Mouse (Mus musculus) ovary, adult 18-20 months (tissue): ENCODE results near the gene Borcs5.

Source experiments
- DNase-seq: peaks from one replicate; pipeline ENCODE4 v3.0.0; 2022; ENCODE audit warnings: low spot score, mixed read lengths

Gene Borcs5

DNA sequence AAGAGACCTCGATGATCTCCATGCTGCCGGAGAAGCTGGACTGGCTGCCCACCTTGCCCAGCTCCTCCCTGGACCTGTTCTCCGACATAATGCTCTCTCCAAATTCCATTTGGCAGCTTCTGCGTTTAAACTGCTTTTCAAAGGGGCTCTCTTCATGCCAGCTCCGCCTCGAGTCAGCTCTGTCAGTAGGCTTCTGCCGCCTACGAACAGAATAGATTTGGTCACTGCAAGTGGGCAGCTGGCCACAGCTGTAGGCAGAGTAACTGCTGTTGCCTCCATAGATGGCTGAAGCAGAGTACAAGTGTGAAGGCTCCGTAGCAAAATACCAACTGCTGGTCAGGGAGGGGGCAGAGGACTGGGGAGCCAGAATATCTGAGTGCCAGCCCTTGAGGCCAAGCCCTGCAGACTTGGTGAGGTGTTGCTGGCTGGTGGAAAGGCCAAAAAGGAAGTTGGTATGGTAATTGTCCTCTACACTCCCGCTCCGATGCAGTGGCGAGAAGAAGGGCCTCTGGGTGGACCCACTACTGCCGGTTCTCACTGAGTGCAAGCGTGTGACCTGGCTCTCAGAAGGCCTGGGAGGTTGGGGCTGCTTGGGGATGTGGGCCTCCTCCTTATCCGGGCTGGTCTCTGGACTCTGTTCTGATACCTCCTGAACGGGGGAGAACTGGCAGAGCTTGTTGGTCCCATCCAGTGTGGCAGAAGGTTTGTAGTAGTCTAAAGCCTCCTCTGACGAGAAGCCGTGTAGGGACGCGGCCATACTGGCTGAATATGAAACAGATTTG, 78.8 kb downstream of the Borcs5 start:
- DNase-seq, result no peak

DNA sequence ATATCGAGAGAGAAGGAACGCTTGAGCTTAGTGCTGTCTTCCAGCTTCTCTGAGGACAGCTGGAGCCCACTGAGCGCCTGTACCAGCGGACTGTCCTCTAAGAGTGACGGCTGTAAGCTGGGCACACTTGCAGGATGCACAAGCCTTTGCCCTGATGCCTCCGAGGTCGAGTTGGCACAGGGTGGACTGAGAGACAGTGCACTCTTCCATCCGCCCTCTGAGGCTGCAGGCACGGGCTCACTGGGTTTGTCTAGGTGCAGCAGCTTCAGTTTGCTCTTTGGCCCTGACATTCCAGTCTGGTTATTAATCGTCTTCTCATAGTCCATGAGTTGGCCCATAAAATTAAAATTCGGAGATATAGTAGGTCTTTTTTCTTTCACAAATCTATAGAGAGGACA, 79.4 kb downstream of the Borcs5 start:
- no peak for DNase-seq

DNA sequence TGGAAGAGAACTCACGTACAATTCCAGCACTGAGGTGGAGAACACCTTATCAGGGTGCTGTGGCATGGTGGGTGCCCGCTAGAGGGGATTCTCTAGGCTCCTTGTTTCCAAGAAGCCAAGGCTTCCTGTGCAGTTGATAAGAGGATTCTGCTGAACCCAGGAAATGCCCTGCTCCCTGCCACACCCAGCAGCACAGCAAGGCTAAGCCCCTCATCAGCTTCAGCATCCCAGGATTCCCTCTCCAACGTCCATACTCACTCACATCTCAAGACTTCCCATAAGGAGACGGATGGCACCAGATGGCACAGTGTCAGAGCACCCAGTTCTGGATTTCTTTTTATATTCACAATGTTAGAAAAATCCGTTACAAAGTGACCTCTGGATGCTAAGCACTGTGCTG, 79.8 kb downstream of the Borcs5 start:
- no peak for DNase-seq

DNA sequence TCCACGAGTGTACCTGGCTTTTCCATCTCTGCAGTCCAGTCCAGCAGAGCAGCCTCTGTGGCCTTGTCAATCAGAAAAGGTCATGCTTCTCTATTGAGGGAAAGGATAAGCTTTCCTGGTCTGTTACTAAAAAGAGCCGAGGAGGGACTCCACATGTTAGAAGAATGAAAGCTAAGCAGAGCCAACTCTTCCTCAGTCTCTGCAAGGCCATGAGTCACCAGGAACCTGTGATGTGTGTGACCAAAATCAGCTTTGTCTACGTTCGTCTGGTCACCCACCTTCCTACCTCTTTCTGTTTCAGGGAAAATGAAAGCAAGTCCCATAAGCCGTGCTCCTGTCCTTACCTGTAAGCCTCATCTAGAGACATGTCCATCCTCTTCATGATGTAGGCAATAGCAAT, 80.8 kb downstream of the Borcs5 start:
- no peak for DNase-seq

DNA sequence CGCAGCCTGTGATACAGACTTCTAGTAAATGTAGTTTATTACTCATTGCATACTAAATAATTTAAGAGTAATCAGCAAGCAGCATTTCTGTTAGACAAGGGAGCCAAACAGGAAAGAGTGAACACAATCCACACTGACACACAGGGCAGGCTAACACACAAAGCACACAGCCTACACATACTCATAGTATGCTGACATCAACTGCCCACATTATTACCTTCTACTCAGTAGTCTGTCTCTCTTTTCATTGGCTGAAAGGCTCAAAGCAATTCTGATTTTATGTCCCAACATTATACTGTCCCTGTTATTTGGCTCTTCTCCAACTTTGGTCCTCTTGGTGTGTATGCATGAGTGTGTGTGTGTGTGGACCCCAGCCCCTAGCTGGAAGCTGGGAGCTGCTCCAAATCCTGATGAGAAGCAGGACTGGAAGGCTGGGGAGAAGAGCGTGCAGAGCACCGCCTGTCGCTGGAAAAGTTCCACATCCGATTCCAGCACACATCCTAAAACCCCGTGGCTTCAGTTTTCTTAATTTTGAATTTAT, 82.5 kb downstream of the Borcs5 start:
- no peak for DNase-seq

DNA sequence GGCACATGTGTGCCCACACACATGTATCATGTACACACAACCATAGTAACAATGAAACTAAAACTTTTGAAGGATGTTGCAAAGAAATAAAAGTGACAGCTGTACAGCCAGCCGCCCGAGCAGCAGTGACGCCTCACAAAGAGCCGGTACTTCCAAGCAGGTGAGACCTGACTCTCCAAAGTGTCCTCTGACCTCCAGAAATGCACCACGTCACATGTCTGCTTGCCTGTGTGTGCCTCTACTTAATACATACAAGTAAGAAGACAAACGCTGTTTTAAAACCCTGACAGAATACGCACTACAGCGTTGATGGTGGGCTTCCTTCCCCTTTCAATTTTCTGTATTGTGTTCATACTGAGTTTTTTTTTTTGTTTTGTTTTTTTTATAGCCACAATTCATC, 83.6 kb downstream of the Borcs5 start:
- DNase-seq, result no peak

DNA sequence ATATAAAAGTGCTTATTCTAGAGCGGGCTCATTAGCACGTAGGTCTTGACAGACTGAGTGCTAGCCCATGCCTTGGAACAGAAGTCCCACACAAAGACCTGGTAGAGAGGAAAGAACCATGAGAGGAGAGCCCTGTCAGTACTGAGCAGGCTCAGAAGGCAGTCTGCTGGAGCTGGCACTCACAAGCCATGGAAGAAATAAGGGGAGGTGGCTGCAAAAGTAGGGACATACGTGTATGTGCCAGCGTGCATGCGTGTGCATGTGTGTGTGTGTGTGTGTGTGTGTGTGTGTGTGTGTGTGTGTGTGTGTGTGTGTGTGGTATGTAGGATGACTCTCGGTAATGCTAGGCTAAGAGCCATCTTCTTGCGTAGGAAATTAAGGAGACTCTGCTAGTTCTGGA, 84.0 kb downstream of the Borcs5 start:
- DNase-seq, result no peak

DNA sequence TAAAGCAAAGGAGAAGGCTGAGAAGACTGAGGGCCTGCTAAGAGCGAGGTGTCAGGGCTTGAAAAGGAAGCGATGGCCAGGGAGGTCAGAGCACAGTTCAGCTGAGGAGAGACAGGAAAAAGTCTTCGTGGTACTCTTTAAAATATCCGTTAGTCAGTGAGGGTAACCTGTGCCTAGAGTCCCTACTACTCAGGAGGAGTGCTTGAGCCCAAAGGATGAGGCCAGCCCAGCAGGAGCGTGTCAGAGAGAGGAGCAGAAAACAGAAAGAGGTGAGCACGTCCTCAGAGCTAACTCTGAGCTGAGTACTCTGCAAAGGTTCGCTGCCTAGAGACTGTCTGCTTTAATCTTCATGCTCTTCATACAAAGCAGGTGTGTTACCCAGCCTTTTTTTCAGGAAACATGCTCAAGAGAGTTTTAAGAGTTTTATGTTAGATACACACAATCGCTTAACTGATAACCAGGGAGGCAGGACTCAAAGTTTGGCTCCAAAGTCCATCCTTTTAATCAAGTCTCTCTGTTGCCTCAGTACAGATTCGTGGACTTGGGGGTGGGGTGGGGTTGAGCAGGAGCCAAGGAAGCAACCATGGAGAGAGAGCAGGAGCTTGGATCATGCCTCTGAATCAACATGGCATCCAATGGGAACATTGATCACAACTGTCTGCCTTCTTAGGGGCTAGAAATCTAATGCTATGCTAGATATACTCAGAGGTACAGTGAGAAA, 84.7 kb downstream of the Borcs5 start:
- no peak for DNase-seq

DNA sequence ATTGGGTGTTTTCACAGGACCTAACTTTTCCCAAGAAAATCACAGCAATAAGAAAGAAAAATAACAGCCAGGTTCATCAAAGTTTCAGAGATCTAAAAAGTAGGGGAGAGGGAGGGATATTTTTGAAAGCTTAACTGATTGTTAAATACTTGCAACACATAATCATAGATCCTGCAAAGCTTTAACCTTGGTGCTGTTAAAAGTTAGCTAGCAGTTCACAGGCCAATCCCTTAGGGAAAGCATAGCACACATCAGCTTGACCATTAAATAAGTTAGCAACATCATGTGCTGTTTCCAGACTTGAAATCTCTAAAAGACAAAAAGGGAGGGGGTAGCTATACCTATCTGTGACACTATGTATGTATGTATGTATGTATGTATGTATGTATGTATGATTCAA, 86.1 kb downstream of the Borcs5 start:
- DNase-seq, result no peak

DNA sequence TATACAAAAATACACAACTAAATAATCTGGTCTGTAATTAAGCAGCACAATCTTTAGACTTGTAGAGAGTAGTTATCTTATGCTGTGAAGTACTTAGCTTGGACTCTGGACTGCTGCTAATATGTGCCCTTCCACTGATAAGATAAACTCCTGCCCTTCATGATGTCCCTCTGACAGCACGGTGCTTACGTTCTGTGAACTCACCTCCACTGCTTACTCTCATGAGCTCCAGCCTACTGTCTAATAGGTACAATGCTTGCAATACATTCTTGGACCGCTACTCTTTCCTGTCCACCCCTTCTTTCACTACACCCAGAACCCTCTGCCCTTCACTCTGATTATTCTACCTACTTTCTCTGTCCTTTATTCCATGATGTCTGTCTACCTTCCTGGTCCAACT, 91.7 kb downstream of the Borcs5 start:
- DNase-seq, result no peak

DNA sequence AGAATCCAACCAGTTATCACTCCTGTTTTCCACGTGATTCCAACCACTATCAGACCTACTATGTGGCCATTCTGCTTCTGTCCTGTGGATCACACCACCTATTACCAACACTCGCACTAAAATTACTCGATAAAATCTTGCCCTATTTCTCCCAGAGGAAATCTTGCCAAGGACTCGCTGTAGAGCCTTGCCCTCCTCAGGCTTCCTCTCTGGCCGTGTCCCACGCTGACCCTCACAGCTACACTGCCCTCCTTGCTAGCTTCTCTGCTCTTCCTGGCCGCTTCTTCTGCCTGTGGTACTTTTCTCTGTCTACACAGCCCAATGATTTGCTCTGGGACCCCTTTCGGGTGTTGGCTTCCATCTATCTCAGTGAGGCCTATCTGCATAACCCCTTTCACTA, 93.5 kb downstream of the Borcs5 start:
- no peak for DNase-seq

DNA sequence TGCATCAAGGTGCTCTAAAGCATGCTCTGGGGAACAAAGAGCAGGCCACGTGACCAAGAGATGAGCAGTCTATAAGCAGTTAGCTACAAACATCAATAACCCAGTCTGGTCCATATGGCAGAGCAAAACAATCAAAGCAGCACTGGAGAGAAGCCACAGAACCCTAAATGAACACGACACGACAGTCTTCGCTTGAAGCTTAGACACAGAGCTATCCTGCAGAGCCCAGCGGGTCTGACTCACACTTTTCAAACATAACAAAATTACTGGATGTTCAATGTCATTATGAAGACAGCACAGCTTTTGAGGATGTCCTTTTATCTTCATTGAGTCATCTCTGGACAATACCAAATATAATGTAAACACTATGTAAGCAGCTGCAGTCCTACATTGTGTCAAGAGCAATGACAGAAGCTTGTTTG, 94.5 kb downstream of the Borcs5 start:
- DNase-seq, result no peak

DNA sequence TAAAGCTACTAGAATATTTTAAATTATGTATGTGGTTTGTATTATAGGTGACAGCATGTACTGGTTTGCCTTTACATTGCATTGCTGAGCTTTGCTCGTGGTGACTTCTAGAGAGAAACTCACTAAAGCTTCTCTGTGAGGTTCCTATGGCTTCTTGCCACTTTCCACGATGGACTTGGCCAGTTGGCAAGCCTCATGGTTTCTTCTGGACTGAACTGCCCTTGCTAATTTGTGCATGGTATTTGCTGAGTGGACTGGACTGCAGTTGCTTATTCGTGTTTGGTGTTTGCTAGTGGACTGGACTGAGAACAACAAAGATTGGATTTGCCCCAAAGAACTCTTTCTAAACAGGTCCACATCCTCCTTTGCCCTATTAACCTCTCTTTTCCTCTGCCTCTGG, 97.5 kb downstream of the Borcs5 start:
- no peak for DNase-seq

DNA sequence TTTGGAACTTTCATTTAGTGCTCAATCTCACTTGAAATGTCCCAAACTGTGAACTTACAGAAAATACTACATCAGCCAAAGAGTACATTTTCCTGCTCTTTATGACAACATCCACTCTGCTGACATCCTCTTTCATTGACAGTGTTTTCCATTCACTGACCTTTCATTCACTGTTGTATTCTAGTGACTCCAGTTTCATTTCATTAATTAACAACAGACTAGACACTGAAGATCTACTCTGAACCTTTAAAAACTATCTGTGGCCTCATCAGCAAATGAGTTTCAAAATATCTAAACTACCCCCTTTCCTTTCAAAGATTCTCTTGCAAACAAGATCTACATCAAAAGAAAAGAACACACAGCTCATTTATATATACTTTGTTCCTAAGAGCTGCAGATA, 104.3 kb downstream of the Borcs5 start:
- no peak for DNase-seq

DNA sequence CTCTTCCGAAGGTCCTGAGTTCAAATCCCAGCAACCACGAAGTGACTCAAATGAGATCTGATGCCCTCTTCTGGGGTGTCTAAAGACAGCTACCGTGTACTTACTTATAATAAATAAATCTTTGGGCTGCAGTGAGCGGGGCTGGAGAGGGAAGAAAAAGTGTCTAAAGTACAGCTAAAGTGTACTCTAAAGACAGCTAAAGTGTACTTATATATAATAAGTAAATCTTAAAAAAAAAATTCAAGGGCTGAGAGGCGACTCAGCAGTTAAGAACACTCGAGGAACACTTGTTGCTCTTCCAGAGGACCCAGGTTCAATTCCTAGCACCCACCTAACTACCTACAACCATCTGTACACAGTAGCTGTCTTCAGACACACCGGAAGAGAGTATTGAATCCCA, 106.6 kb downstream of the Borcs5 start:
- no peak for DNase-seq

DNA sequence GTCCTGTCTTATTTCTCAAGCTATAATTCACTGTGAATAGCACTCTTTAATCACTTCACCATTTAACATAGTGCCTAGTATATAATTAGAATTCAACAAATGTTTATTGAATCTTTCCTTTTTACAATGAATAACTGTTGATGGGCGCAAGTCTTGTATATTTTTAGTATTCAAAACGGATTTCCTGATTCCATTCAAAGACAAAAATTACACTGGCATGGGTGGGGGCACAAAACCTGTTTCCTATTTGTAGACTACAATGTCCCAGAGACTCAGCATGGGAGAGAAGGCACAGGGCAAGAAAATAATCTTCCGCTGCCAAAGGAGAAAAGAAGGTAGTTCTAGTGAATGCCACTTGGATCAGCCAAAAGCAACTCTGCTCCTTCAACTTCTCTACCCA, 108.8 kb downstream of the Borcs5 start:
- DNase-seq, result no peak

DNA sequence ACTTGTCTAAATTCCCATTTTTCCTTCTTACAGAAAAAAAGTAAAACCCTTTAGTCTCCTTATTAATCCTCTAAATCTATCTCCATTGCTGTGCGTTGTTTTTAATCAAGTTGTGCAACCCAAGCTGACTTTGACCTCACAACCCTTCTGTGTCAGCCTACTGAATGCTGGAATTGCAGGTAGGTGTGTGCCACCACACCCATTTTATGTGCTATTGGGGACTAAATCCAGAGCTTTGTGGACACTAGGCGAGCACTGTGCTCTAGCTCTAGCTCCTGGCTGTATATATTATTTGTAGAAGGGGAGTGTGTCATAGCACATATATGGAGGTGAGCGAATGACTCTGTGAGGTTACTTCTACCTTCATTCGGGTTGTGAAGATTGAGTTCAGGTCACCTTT, 111.8 kb downstream of the Borcs5 start:
- DNase-seq, result no peak

DNA sequence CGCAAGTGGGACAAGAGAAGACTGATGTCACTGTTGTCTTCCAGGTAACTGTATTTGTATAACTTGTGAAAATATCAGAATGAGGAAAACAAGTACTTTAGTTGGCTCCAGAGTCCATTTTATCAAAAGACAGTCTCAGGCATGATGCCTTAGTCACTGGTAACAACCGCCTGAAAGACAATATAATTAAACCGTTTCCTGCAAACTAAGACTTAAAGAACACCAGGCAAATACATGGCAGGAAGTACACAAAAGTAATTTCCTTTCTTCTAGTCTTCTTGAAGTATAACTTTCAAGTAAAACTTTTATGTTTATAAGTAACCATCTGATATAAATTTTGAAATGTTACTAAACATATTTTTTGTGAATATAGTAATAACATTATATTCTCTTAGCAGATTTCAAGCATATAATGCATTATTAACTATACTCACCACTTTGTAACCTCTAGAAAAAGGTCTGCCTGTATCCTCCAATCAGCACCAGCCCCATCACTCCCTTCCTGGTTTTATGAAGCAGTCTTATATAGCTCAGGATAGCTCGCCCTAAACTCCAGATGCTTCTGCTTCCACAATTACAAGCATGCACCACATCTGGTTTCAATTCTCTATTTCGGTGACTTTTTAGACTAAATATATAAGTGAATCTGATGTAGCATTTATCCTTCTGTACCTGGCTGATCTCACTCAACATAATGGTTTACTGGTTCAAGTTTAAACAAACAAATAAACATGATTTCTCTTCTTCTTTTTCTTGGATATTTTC, 112.8 kb downstream of the Borcs5 start:
- DNase-seq, result no peak

DNA sequence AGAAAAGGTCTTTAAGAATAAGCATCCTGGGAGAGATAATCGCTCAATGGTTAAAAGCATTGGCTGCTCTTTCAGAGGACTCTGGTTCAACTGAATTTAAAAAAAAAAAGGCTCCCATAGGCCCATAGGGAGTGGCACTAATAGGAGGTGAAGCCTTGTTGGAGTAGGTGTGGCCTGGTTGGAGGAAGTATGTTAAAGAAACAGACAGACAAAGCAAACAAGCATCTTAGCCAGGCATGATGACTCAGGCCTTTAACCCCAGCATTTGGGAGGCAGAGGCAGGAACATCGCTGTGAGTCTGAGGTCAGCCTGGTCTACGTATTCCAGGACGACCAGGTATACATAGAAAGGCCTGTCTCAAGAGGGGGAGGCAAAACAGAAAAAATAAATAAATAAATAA, 114.1 kb downstream of the Borcs5 start:
- DNase-seq, result no peak

DNA sequence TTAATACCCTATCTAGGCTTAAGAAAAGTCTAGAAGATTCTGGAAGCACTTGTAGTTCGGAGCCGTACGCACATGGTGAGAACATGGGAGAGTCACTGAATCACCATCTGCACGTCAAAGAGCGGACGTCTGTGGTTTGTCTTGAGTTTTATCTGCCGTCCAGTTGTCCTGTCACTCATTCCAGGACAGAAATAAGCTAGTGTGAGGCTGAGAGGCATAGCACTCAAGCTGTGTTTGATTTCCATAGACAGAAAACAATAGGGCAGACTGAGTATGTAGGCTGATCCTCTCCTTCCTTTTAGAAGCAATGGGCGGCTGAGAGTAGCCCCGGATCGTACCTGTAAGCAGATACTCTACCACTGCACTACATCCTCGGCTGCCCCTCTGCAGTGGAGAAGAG, 114.5 kb downstream of the Borcs5 start:
- DNase-seq, result no peak

DNA sequence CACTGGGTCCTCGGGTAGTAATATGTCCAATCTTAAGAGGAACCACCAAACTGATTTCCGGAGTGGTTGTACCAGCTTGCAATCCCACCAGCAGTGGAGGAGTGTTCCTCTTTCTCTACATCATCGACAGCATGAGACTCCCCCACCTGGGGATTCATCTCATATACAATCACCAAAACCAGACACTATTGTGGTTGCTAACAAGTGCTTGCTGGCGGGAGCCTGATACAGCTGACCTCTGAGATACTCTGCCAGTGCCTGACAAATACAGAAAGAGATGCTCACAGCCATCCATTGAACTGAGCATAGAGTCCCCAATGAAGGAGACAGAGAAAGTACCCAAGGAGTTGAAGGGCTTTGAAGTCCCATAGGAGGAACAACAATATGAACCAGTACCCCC, 116.7 kb downstream of the Borcs5 start:
- DNase-seq, result no peak
